Comparison of ENCODE assay signal across 17 mouse cellular contexts in genomic region chr1:43501143-43501919, GRCm38 (mm10). TPM values are rescaled to one million over a fixed set of nuclear protein-coding genes. Genes with fewer than 3 reads are reported as not detected.
DNase-seq lines count a peak whose midpoint lies in the region; ATAC-seq lines count a peak whose summit lies in the region.
"Had no signal": no experiment of that assay in that cellular context is flagged by ENCODE, and none has a peak within 500 bp of the region (broad histone marks: within the 10 kb centered on the region; RNA-seq: fewer than 3 reads in every experiment).

No protein-coding gene starts in this region.

- H3K27me3 ChIP-seq in kidney, embryonic 15.5 days, result no peaks in the 10 kb centered on the region
- H3K27me3 ChIP-seq: hindbrain, embryonic 13.5 days; liver, embryonic 15.5 days; neural tube, embryonic 12.5 days had no signal

- DNase-seq in adrenal gland, adult 2 months, result peak; percentile 42
- DNase-seq in adrenal gland, postnatal 10 days, result no peak
- no peak for DNase-seq in kidney, adult 18-20 months
- peak; percentile 28 for DNase-seq in right cerebral cortex, postnatal 25 days
- DNase-seq in right cerebral cortex, adult 2 months (ENCODE audit: low spot score in 2 of 2), result no peak
- peak; percentile 38 for DNase-seq in thymus, postnatal 14 days
- DNase-seq: cerebellum, adult 2 months; gastrocnemius, postnatal 10 days had no signal

- no peak for ATAC-seq in kidney, embryonic 15.5 days (replicated peaks; ENCODE audit: low FRiP score)
- ATAC-seq in megakaryocyte-erythroid progenitor cell, adult 5-6 weeks (replicated peaks; ENCODE audit: low FRiP score, low TSS enrichment, poor library complexity, severe bottlenecking), result no peak
- ATAC-seq: forebrain, embryonic 14.5 days; midbrain, embryonic 16.5 days had no signal

- H3K9me3 ChIP-seq in kidney, embryonic 15.5 days (replicated peaks), result no peaks in the 10 kb centered on the region
- H3K9me3 ChIP-seq: hindbrain, embryonic 13.5 days; limb, embryonic 10.5 days; liver, embryonic 15.5 days; neural tube, embryonic 12.5 days had no signal

- WGBS in kidney, embryonic 15.5 days, result 81% methylated on average over 6 of the region's 6 CpGs

- peak overlapping the region; percentile 9; the same call in 1 of the 2 replicates for H3K4me2 ChIP-seq in kidney, embryonic 15.5 days
- H3K4me2 ChIP-seq: hindbrain, embryonic 13.5 days; liver, embryonic 15.5 days; neural tube, embryonic 12.5 days had no signal

- peaks cover 64% of the 10 kb centered on the region for H3K4me1 ChIP-seq in kidney, embryonic 15.5 days

- H3K4me3 ChIP-seq in kidney, embryonic 15.5 days (replicated peaks), result no peak overlapping the region
- H3K4me3 ChIP-seq: hindbrain, embryonic 13.5 days; limb, embryonic 10.5 days; liver, embryonic 15.5 days; neural tube, embryonic 12.5 days had no signal

- H3K27ac ChIP-seq in kidney, embryonic 15.5 days, result peak overlapping the region; percentile 75
- H3K27ac ChIP-seq: hindbrain, embryonic 13.5 days; limb, embryonic 10.5 days; macrophage; neural tube, embryonic 12.5 days had no signal

- H3K9ac ChIP-seq in kidney, embryonic 15.5 days, result no peak overlapping the region
- H3K9ac ChIP-seq: hindbrain, embryonic 13.5 days; liver, embryonic 15.5 days; neural tube, embryonic 12.5 days had no signal

- no peaks in the 10 kb centered on the region for H3K36me3 ChIP-seq in kidney, embryonic 15.5 days
- H3K36me3 ChIP-seq: hindbrain, embryonic 13.5 days; limb, embryonic 10.5 days; liver, embryonic 15.5 days; neural tube, embryonic 12.5 days had no signal

RNA-seq across cellular contexts. Expression of gene Nck2, which starts 57.0 kb away (rescaled TPM):
- 10 to 100 TPM; 25.5 to 29.4 TPM for total RNA-seq in adrenal gland, adult 2 months (2021)
- 30.5 and 33.4 TPM in 2 replicates for polyA plus RNA-seq in adrenal gland, adult 2 months (2012; rRNA removed)
- 10 to 100 TPM; 27.0 to 33.9 TPM for total RNA-seq in adrenal gland, postnatal 10 days (2021)
- polyA plus RNA-seq in kidney, embryonic 15.5 days (2015; fragmentation: Nextera tagmentation; extraction: Ambion mirVana), result 46.0 and 48.3 TPM in 2 replicates
- 19.5 and 26.8 TPM in 2 replicates for total RNA-seq in megakaryocyte-erythroid progenitor cell, adult 5-6 weeks (2014; fragmentation: Nextera tagmentation)
- 20.2 and 32.8 TPM in 2 replicates for total RNA-seq in megakaryocyte-erythroid progenitor cell, adult 5-6 weeks (2017)

Comparison
In these comparisons a context has a peak if more than half of its experiments do, and no peak if none do; other contexts are left out.
1. DNase-seq: peak in adrenal gland, adult 2 months (single experiment), right cerebral cortex, postnatal 25 days (single experiment) and thymus, postnatal 14 days (single experiment); none in adrenal gland, postnatal 10 days (single experiment), kidney, adult 18-20 months (single experiment) and right cerebral cortex, adult 2 months (0 of 2).